Mouse (Mus musculus) embryonic stem cell, embryonic (primary cell): Measurements from ENCODE around the gene Slc20a1.

Source experiments
- CTCF ChIA-PET, 4 experiments: fragments of 300-600 bp in 2 of 4; fragments of 350-600 bp in 2 of 4; sonication (Branson Sonifier 250); formaldehyde crosslinking; loops; one replicate each; lab custom pipeline; 2022; ENCODE audit warnings: inconsistent platforms in 2 of 4; lab: Charles Lee
- POLR2A ChIA-PET, 4 experiments: fragments of 300-600 bp in 2 of 4; fragments of 350-600 bp in 2 of 4; sonication (Branson Sonifier 250); formaldehyde crosslinking; loops; one replicate each; lab custom pipeline; 2022; ENCODE audit warnings: antibody characterized with exemption in 4 of 4, inconsistent platforms in 1 of 4; lab: Charles Lee

Slc20a1 gene

GRCm38 (mm10) chr2:129229316-129229715 lies 30.8 kb downstream of the Slc20a1 start:
- ChIA-PET CTCF (no interaction called here), POLR2A (interaction anchor here in 2 of 4 experiments (1.2 to 8.8 kb wide), 9 partner anchors 9 to 35 kb away, joined by 3 to 112 read pairs (median 6); partner anchors contain the start of gene Slc20a1 (in 2 of the 2))

GRCm38 (mm10) chr2:129232023-129232422 lies 33.5 kb downstream of the Slc20a1 start:
- CTCF ChIA-PET = interaction anchor here in 2 of 4 experiments (0.5 to 1.2 kb wide), 2 partner anchors 18 to 223 kb away, joined by 4 read pairs; no protein-coding TSS in a partner anchor
- POLR2A ChIA-PET = interaction anchor here in 2 of 4 experiments (1.2 to 6.6 kb wide), 10 partner anchors 13 to 69 kb away, joined by 3 to 98 read pairs (median 18); partner anchors contain the start of gene Slc20a1 (in 2 of the 2)

- CTCF ChIA-PET = interaction anchor here in 2 of 4 experiments (0.5 to 1.2 kb wide), 2 partner anchors 19 to 224 kb away, joined by 4 read pairs; no protein-coding TSS in a partner anchor
- POLR2A ChIA-PET = interaction anchor here in 2 of 4 experiments (0.6 to 6.6 kb wide), 15 partner anchors 12 to 110 kb away, joined by 3 to 98 read pairs (median 5); partner anchors contain the start of gene Slc20a1 (in 2 of the 2)
These were observed 33.9 kb downstream of the Slc20a1 start for GRCm38 (mm10) chr2:129232484-129232883.

GRCm38 (mm10) chr2:129233218-129233617 lies 34.7 kb downstream of the Slc20a1 start:
- ChIA-PET POLR2A (interaction anchor here in 3 of 4 experiments (0.6 to 6.6 kb wide), 16 partner anchors 8 to 71 kb away, joined by 3 to 98 read pairs (median 6); partner anchors contain the start of gene Slc20a1 (in 2 of the 3)), CTCF (no interaction called here)

GRCm38 (mm10) chr2:129233803-129234477 lies 35.4 kb downstream of the Slc20a1 start:
- CTCF ChIA-PET = interaction anchor here in 1 of 4 experiments (0.5 to 1.3 kb wide), 3 partner anchors 11 to 59 kb away, joined by 3 to 4 read pairs (median 3); no protein-coding TSS in a partner anchor
- POLR2A ChIA-PET = interaction anchor here in 3 of 4 experiments (0.6 to 6.6 kb wide), 19 partner anchors 9 to 1479 kb away, joined by 3 to 98 read pairs (median 5); partner anchors contain the start of gene Slc20a1 (in 2 of the 3)

DNA sequence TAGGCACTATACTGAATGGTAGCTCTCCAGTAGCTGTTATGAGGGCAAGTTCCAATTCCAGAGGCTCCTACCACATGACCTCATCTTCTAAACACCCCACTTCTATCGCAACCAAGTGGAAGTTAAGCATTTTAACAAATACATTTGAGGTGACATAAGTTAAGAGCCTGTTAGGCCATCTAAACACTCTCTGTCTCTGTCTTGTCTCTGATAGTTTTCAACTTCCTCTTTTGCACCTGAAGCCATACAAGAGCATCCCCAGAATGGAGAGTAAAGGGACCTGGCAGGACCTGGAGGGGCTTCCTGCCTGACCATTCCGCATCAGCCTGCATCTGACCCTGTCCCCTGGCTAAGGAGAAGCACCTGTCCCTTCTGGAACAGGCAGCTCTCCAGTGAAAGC lies 36.2 kb downstream of the Slc20a1 start:
- CTCF ChIA-PET = interaction anchor here in 1 of 4 experiments (1.3 kb wide), 1 partner anchor 10 kb away, joined by 4 read pairs; no protein-coding TSS in a partner anchor
- POLR2A ChIA-PET = interaction anchor here in 3 of 4 experiments (0.9 to 6.6 kb wide), 19 partner anchors 7 to 83 kb away, joined by 3 to 98 read pairs (median 5); partner anchors contain the start of gene Slc20a1 (in 2 of the 3)

DNA sequence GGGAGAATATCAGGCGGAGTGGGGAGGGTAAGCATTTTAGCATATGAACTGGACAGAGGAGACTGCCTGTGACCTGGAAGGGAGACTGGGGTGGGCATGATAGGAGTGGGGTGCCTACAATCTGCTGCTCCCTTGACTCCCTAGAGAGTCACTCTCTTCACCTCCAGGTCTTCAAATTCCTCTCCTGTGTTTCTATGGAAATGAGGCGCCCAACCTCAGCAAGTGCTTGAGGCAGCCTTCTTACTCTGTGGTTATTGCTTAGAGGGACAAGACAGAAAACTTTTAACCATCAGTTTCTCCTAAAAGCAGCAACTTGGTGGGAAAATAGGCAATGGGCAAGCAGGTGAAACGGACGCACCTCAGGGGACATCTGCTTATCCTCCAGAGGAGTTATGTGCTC lies 38.0 kb downstream of the Slc20a1 start:
- POLR2A ChIA-PET = interaction anchor here in 2 of 4 experiments (1.1 to 6.6 kb wide), 11 partner anchors 8 to 58 kb away, joined by 3 to 98 read pairs (median 5); partner anchors contain the start of gene Slc20a1 (in 2 of the 2)
- CTCF ChIA-PET = no interaction called here

GRCm38 (mm10) chr2:129240726-129241432 lies 42.3 kb downstream of the Slc20a1 start:
- POLR2A ChIA-PET = interaction anchor here (0.7 to 13.5 kb wide), 25 partner anchors 6 to 179 kb away, joined by 3 to 793 read pairs (median 40); partner anchors contain the start of genes Slc20a1 (in 3 of the 4) and Chchd5 (in 2 of the 4)
- CTCF ChIA-PET = interaction anchor here in 1 of 4 experiments (1.0 kb wide), 1 partner anchor 57 kb away, joined by 3 read pairs; no protein-coding TSS in a partner anchor

DNA sequence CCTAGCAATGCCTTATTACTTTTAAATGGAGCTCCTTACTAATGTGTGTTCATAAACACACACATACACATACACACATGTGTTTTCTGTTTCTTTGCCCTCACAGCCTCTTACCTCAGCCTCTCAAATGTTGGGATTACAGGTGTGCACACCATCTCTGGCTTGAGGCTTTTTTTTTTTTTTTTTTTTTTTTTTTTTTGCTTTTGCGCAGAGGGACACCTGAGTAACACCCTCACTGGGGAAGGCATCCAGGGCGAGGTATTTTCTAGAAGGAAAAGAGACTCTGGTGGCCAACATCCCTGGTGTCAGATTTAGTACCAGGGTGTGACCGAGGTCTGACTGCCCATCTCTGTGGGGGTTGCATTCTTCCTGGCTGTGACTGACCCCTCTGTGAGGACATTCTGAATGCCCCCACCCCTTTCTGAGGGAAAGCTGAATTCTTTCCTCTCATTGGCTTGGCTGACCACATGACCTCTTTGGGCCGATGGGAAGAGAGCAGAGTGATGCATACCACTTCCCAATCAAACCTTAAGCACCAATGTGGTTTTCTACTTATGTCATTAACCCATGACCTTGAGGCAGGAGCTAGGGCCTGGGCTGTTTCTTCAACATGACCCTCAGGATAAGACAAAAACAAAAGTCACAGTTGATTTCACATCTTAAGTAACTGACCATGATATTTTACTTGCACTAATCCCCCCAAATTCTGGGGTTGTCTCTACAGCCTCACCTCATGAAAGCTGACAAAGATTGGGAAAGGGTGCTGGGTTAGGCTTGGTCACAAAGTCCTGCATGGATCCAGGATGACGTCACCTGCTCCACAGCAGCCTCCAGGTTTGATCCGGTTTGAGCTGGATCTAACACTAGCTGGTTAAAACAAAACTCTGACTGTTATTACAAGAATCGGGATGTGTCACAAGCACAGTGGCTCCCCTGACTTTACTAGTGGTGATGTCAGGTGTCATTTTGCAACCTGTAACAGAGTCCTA lies 43.6 kb downstream of the Slc20a1 start:
- ChIA-PET CTCF (interaction anchor here in 2 of 4 experiments (0.6 to 1.1 kb wide), 5 partner anchors 11 to 337 kb away, joined by 3 to 5 read pairs (median 4); no protein-coding TSS in a partner anchor), POLR2A (interaction anchor here (0.6 to 13.5 kb wide), 71 partner anchors 7 to 1797 kb away, joined by 3 to 793 read pairs (median 5); partner anchors contain the start of genes Slc20a1 (in 4 of the 4), Chchd5 (in 2 of the 4), Ttl (in 2 of the 4) and Polr1b (in 1 of the 4))

DNA sequence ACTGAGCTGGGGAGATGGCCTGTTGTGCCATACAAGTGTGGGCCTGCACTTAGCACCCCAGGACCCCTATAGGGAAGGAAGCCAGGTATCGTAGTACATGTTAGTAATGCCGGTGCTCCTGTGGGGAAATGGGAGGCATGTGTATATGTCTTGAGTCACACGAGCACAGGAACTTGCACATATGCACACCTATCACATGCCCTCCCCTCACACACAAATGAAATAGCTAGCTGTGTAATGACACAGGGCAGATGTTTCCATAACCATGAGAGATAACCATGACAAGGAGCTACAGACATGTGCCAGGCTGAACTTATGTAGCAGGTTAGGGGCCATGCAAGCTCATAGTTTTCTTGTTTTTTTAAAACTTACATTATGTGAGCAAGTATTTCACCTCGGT lies 44.4 kb downstream of the Slc20a1 start:
- CTCF ChIA-PET = interaction anchor here in 2 of 4 experiments (0.9 to 1.1 kb wide), 2 partner anchors 10 to 59 kb away, joined by 3 read pairs; no protein-coding TSS in a partner anchor
- POLR2A ChIA-PET = interaction anchor here (0.6 to 13.5 kb wide), 46 partner anchors 8 to 814 kb away, joined by 3 to 793 read pairs (median 6); partner anchors contain the start of genes Chchd5 (in 3 of the 4), Slc20a1 (in 3 of the 4), Ttl (in 2 of the 4) and Polr1b (in 1 of the 4)

- ChIA-PET POLR2A (interaction anchor here (0.7 to 13.5 kb wide), 36 partner anchors 9 to 677 kb away, joined by 3 to 793 read pairs (median 22); partner anchors contain the start of genes Slc20a1 (in 3 of the 4), Ttl (in 3 of the 4), Chchd5 (in 2 of the 4) and Polr1b (in 1 of the 4)), CTCF (interaction anchor here in 2 of 4 experiments (0.9 to 2.8 kb wide), 11 partner anchors 9 to 178 kb away, joined by 3 to 19 read pairs (median 3); partner anchors contain the start of gene Ckap2l (in 1 of the 2))
These were observed 45.2 kb downstream of the Slc20a1 start for GRCm38 (mm10) chr2:129243786-129244185.

GRCm38 (mm10) chr2:129244446-129245120 lies 46.0 kb downstream of the Slc20a1 start:
- CTCF ChIA-PET = interaction anchor here (0.6 to 2.8 kb wide), 18 partner anchors 9 to 448 kb away, joined by 3 to 19 read pairs (median 4); partner anchors contain the start of gene Ckap2l (in 1 of the 4)
- POLR2A ChIA-PET = interaction anchor here (0.5 to 13.5 kb wide), 55 partner anchors 9 to 400 kb away, joined by 3 to 793 read pairs (median 7); partner anchors contain the start of genes Chchd5 (in 3 of the 4), Slc20a1 (in 3 of the 4), Ttl (in 3 of the 4) and Ckap2l (in 2 of the 4)

DNA sequence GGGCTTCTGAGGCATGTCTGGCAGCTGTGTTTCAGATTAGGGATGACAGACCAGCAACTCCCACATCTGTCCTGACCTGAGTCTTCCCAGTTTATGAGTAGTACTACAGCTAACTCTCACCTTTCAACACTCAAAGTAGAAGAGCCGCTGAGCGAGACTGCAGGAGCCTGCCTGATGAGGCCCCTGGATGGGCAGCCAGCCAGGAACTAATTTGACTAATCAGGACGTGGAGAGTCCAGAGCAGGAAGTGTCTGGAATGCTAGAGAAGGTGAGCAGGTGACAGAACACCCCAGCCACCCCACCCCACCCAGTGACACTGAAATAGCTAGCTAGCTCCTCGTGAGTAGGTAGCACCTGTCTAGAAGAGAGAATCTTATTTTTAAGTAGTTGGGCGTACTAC lies 47.1 kb downstream of the Slc20a1 start:
- ChIA-PET POLR2A (interaction anchor here (0.6 to 13.5 kb wide), 94 partner anchors 8 to 1639 kb away, joined by 3 to 793 read pairs (median 5); partner anchors contain the start of genes Chchd5 (in 3 of the 4), Ckap2l (in 3 of the 4), Slc20a1 (in 3 of the 4) and Polr1b (in 2 of the 4)), CTCF (interaction anchor here (0.6 to 2.8 kb wide), 14 partner anchors 13 to 1339 kb away, joined by 3 to 19 read pairs (median 4); no protein-coding TSS in a partner anchor)

DNA sequence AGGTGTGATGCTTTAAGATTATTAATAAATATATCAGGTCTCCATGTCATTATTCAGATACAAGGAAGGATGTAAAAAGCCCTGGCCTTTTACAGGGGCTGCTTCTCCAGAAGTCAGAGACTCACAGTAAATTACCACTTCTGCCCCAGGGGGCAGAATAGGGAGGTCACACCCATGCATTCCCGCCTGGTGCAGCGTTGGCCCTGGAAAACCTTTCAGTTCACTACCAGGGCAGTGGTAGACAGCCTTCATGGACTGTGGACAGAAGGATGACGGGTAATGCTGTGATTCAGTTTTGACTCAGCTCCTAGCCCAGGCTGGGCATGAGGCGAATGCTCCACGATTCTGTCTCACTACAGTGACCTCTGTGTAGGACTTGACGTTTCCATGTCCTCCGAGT lies 47.9 kb downstream of the Slc20a1 start:
- ChIA-PET CTCF (interaction anchor here in 2 of 4 experiments (0.9 to 2.8 kb wide), 5 partner anchors 12 to 1136 kb away, joined by 3 to 19 read pairs (median 4); no protein-coding TSS in a partner anchor), POLR2A (interaction anchor here (0.6 to 13.5 kb wide), 74 partner anchors 11 to 1649 kb away, joined by 3 to 793 read pairs (median 6); partner anchors contain the start of genes Slc20a1 (in 3 of the 4), Chchd5 (in 2 of the 4), Ckap2l (in 2 of the 4) and Polr1b (in 2 of the 4))

GRCm38 (mm10) chr2:129246924-129247323 lies 48.4 kb downstream of the Slc20a1 start:
- ChIA-PET CTCF (interaction anchor here in 2 of 4 experiments (0.9 to 1.0 kb wide), 3 partner anchors 12 to 69 kb away, joined by 3 read pairs; no protein-coding TSS in a partner anchor), POLR2A (interaction anchor here (0.6 to 13.5 kb wide), 38 partner anchors 10 to 341 kb away, joined by 3 to 793 read pairs (median 8); partner anchors contain the start of genes Slc20a1 (in 4 of the 4), Chchd5 (in 2 of the 4) and Polr1b (in 1 of the 4))
